Mouse (Mus musculus) retina, postnatal 7 days (tissue): Measurements from ENCODE around the gene Ptchd4.

Source experiments
- DNase-seq: peaks from one replicate; pipeline ENCODE4 v3.0.0-alpha.2; 2012; ENCODE audit warnings: low read depth, low spot score

Ptchd4 gene

GRCm38 (mm10) chr17:42315669-42316611, at the start of gene Ptchd4:
Ptchd4 (plus strand) TSS chr17:42315947.
- peak; percentile 45 for DNase-seq

- no peak for DNase-seq
These were observed 38.9 kb upstream of the Ptchd4 start for GRCm38 (mm10) chr17:42276861-42277260.

- no peak for DNase-seq
These were observed 31.4 kb upstream of the Ptchd4 start for GRCm38 (mm10) chr17:42284391-42284790.

- no peak for DNase-seq
These were observed 29.5 kb upstream of the Ptchd4 start for GRCm38 (mm10) chr17:42286255-42286654.

- DNase-seq, result no peak
These were observed 25.4 kb upstream of the Ptchd4 start for GRCm38 (mm10) chr17:42290341-42290740.

- no peak for DNase-seq
These were observed 24.0 kb upstream of the Ptchd4 start for GRCm38 (mm10) chr17:42291793-42292192.

- no peak for DNase-seq
These were observed 17.8 kb upstream of the Ptchd4 start for GRCm38 (mm10) chr17:42297986-42298385.

- DNase-seq, result no peak
These were observed 16.1 kb upstream of the Ptchd4 start for GRCm38 (mm10) chr17:42299681-42300080.

GRCm38 (mm10) chr17:42303062-42303577, 12.6 kb upstream of the Ptchd4 start:
- DNase-seq, result no peak

- no peak for DNase-seq
These were observed 11.5 kb upstream of the Ptchd4 start for GRCm38 (mm10) chr17:42304262-42304661.

GRCm38 (mm10) chr17:42307001-42307400, 8.7 kb upstream of the Ptchd4 start:
- DNase-seq, result no peak

- DNase-seq, result no peak
These were observed 5.6 kb upstream of the Ptchd4 start for GRCm38 (mm10) chr17:42310136-42310535.

- DNase-seq, result no peak
These were observed 850 bp downstream of the Ptchd4 start for GRCm38 (mm10) chr17:42316612-42316982.

GRCm38 (mm10) chr17:42335787-42336186, 20.0 kb downstream of the Ptchd4 start:
- no peak for DNase-seq

GRCm38 (mm10) chr17:42336571-42336970, 20.8 kb downstream of the Ptchd4 start:
- DNase-seq, result no peak

- DNase-seq, result no peak
These were observed 30.3 kb downstream of the Ptchd4 start for GRCm38 (mm10) chr17:42346027-42346426.

- no peak for DNase-seq
These were observed 42.7 kb downstream of the Ptchd4 start for GRCm38 (mm10) chr17:42358481-42358880.

- no peak for DNase-seq
These were observed 47.5 kb downstream of the Ptchd4 start for GRCm38 (mm10) chr17:42363085-42363710.

- no peak for DNase-seq
These were observed 49.0 kb downstream of the Ptchd4 start for GRCm38 (mm10) chr17:42364716-42365115.

GRCm38 (mm10) chr17:42374881-42375280, 59.1 kb downstream of the Ptchd4 start:
- no peak for DNase-seq

GRCm38 (mm10) chr17:42393086-42393485, 77.3 kb downstream of the Ptchd4 start:
- DNase-seq, result no peak

- no peak for DNase-seq
These were observed 79.6 kb downstream of the Ptchd4 start for GRCm38 (mm10) chr17:42395299-42395698.

- DNase-seq, result no peak
These were observed 102.7 kb downstream of the Ptchd4 start for GRCm38 (mm10) chr17:42418449-42418848.
